Mouse (Mus musculus): ENCODE measurements around the gene Tenm1. TPM values are rescaled to one million over a fixed set of nuclear protein-coding genes. Genes with fewer than 3 reads are reported as not detected.
A peak's percentile ranks its signal among the peaks of the same experiment; 100 is the strongest.

Tenm1 gene
- 3.4 and 3.9 TPM in 2 replicates for polyA plus RNA-seq (2016; fragmentation: Nextera tagmentation; extraction: Ambion mirVana)

- Histone ChIP-seq H3K36me3 (no peaks in the 10 kb centered on the region), H3K4me2 (replicated peaks) (peak within 1 kb of the TSS; percentile 66), H3K4me1 (no peaks in the 10 kb centered on the region), H3K9me3 (no peaks in the 10 kb centered on the region), H3K27me3 (replicated peaks) (peaks cover 11% of the 10 kb centered on the region; the same call in 1 of the 2 replicates), H3K4me3 (peak within 1 kb of the TSS; percentile 34), H3K9ac (no peak within 1 kb of the TSS), H3K27ac (no peak within 1 kb of the TSS)
- ATAC-seq (ENCODE audit: low FRiP score, low read depth) = peak; percentile 45
- 34% methylated on average over 22 of the region's 22 CpGs for WGBS
Observed at GRCm38 (mm10) chrX:43428855-43429263, at the start of gene Tenm1. Tenm1 (minus strand) TSS chrX:43429126.

DNA sequence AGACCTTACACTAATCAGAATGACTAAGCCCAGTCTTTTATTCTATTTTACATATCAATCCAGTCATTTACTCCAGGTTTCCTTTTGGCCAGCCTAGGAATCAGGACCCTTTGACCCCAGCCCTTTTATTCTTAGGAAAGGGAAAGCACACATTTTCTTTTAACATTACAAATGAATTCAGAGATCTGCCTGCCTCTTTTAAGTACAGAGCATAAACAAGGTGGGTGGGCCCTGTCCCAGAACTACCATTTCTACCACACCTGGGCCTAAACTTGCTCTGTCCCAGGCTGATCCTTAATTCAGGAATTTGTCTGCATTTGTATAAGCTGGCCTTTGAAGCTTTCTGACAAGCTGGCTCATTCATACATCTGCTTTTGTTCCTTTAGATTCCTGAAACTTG, 38.4 kb upstream of the Tenm1 start:
- Histone ChIP-seq H3K9ac (no peak overlapping the region), H3K36me3 (no peaks in the 10 kb centered on the region), H3K9me3 (no peaks in the 10 kb centered on the region), H3K4me1 (no peaks in the 10 kb centered on the region), H3K4me2 (replicated peaks) (no peak overlapping the region), H3K27me3 (replicated peaks) (no peaks in the 10 kb centered on the region), H3K27ac (no peak overlapping the region), H3K4me3 (no peak overlapping the region)
- no peak for ATAC-seq (ENCODE audit: low FRiP score, low read depth)

GRCm38 (mm10) chrX:43430581-43430980, 1.7 kb upstream of the Tenm1 start:
- H3K27ac ChIP-seq = no peak overlapping the region

DNA sequence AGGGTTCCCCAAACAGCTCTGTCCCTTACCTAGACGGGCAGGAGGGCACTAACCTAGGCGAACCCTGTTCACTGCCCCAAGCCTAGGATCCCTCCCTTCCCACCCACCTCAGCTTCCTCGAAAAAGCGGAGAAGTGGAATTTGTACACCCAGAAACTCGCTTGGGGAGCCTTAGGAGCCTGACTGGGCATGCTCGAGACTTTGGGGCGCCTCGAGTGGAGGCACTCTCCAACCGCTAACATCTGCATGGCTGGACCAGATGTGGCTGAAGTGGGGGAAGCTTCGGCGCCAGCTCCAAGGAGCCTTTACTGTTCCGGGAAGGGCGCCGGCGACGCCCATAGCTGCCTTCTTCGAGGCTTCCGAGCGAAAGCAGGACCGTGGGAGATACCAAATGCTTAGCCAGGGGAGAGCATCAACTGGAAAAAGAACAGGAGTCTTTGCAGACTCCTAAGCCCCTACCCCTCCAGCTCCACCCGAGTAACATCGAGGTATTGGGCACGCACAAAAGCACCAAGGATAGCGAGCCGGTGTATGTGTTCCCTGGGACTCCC, 1.1 kb upstream of the Tenm1 start:
- Histone ChIP-seq H3K9me3 (no peaks in the 10 kb centered on the region), H3K4me1 (no peaks in the 10 kb centered on the region), H3K36me3 (no peaks in the 10 kb centered on the region), H3K27me3 (replicated peaks) (peaks cover 11% of the 10 kb centered on the region; the same call in 1 of the 2 replicates), H3K4me3 (peak overlapping the region; percentile 34), H3K4me2 (replicated peaks) (peak overlapping the region; percentile 66), H3K27ac (no peak overlapping the region), H3K9ac (no peak overlapping the region)
- WGBS = 22% methylated on average over 25 of the region's 25 CpGs
- peak; percentile 45 for ATAC-seq (ENCODE audit: low FRiP score, low read depth)

More at GRCm38 (mm10) chrX:43430581-43430980, 1.7 kb upstream of the Tenm1 start:
- peak overlapping the region; percentile 66 for H3K4me2 ChIP-seq (replicated peaks)
- peaks cover 11% of the 10 kb centered on the region; the same call in 1 of the 2 replicates for H3K27me3 ChIP-seq (replicated peaks)
- H3K9ac ChIP-seq = no peak overlapping the region
- no peaks in the 10 kb centered on the region for H3K36me3 ChIP-seq
- no peaks in the 10 kb centered on the region for H3K4me1 ChIP-seq
- no peaks in the 10 kb centered on the region for H3K9me3 ChIP-seq
- WGBS = 15% methylated on average over 11 of the region's 11 CpGs
- peak overlapping the region; percentile 34 for H3K4me3 ChIP-seq
- peak; percentile 61 for ATAC-seq (ENCODE audit: low FRiP score, low read depth)

DNA sequence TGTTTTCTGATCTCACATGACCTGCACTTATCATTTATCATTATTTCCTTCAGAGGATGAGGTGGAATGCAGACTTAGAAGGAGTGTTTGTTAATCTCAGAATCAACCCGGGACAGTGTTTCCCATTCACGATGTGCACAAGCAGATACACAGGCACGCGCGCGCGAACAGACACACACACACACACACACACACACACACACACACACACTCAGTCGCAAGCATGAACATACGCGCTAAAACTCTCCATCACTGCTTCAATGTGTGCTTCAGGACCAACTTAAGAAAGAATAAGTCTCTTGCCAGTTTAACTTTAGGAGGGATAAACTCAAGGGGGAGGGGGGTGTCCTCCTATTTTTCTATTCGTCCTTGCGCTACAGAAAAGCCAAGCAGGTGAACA, 411 bp upstream of the Tenm1 start:
- peak overlapping the region; percentile 66 for H3K4me2 ChIP-seq (replicated peaks)
- H3K36me3 ChIP-seq = no peaks in the 10 kb centered on the region
- H3K4me3 ChIP-seq = peak overlapping the region; percentile 33
- H3K9me3 ChIP-seq = no peaks in the 10 kb centered on the region
- no peak overlapping the region for H3K27ac ChIP-seq
- WGBS = 14% methylated on average over 12 of the region's 12 CpGs
- peak; percentile 38 for ATAC-seq (ENCODE audit: low FRiP score, low read depth)
- no peak overlapping the region for H3K9ac ChIP-seq
- peaks cover 11% of the 10 kb centered on the region; the same call in 1 of the 2 replicates for H3K27me3 ChIP-seq (replicated peaks)
- H3K4me1 ChIP-seq = no peaks in the 10 kb centered on the region

- H3K27ac ChIP-seq = no peak overlapping the region
Observed at GRCm38 (mm10) chrX:43427961-43428365, 963 bp downstream of the Tenm1 start.

DNA sequence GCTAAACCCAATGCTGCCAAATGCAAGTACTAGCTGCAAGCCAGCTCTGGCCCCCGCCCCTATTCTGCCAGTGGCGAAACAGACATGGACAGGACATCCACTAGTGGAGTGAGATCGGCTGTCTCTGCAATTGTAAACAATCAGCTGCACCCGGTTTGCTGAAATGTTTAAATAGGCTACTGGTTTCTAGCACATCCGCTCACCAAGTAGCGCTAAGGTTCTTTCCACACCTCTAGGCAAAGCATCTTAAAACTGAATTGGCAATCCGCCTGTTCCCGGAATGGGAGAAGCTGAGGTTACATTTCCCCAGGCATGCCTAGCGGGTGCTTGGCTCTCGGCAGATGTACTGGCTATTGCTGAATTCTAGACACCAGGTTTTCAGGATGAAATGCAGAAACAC, 1.8 kb downstream of the Tenm1 start:
- no peaks in the 10 kb centered on the region for H3K4me1 ChIP-seq
- peak overlapping the region; percentile 13; the same call in 1 of the 2 replicates for H3K4me3 ChIP-seq
- no peak for ATAC-seq (ENCODE audit: low FRiP score, low read depth)
- no peak overlapping the region for H3K9ac ChIP-seq
- no peaks in the 10 kb centered on the region for H3K9me3 ChIP-seq
- no peak overlapping the region for H3K27ac ChIP-seq
- no peaks in the 10 kb centered on the region for H3K36me3 ChIP-seq
- peaks cover 11% of the 10 kb centered on the region; the same call in 1 of the 2 replicates for H3K27me3 ChIP-seq (replicated peaks)
- WGBS = 19% methylated on average over 10 of the region's 10 CpGs
- H3K4me2 ChIP-seq (replicated peaks) = peak overlapping the region; percentile 66

More at GRCm38 (mm10) chrX:43427961-43428365, 963 bp downstream of the Tenm1 start:
- Histone ChIP-seq H3K4me3 (peak overlapping the region; percentile 33), H3K4me2 (replicated peaks) (peak overlapping the region; percentile 66), H3K4me1 (no peaks in the 10 kb centered on the region), H3K27me3 (replicated peaks) (peaks cover 11% of the 10 kb centered on the region; the same call in 1 of the 2 replicates), H3K9me3 (no peaks in the 10 kb centered on the region), H3K9ac (no peak overlapping the region), H3K36me3 (no peaks in the 10 kb centered on the region)
- ATAC-seq (ENCODE audit: low FRiP score, low read depth) = no peak
- WGBS = 16% methylated on average over 12 of the region's 12 CpGs

GRCm38 (mm10) chrX:43397957-43398356, 31.0 kb downstream of the Tenm1 start:
- Histone ChIP-seq H3K36me3 (no peaks in the 10 kb centered on the region), H3K4me2 (replicated peaks) (no peak overlapping the region), H3K9me3 (no peaks in the 10 kb centered on the region), H3K27me3 (replicated peaks) (no peaks in the 10 kb centered on the region), H3K9ac (no peak overlapping the region), H3K4me3 (no peak overlapping the region), H3K27ac (no peak overlapping the region), H3K4me1 (no peaks in the 10 kb centered on the region)
- 82% methylated on average over 3 of the region's 3 CpGs for WGBS
- no peak for ATAC-seq (ENCODE audit: low FRiP score, low read depth)

DNA sequence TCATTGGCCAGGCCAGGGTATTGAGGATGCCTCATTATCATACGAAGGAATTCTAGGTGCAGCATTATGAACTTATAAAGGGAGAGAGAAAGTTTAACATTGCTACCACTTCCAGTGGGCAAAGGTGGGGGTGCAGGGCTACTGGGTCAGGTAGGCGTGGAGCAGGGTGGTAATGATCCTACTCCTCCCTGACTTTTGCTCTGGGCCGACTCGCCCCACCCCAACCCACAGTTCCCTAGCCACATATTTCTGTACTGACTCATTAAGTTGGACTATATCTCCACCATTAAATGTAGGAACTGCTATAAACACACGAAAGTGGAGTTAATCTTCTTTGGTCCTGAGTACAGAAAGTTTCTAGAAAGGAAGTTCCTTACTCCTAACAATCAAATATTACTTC, 40.8 kb downstream of the Tenm1 start:
- ATAC-seq (ENCODE audit: low FRiP score, low read depth) = no peak
- Histone ChIP-seq H3K9me3 (no peaks in the 10 kb centered on the region), H3K4me3 (no peak overlapping the region), H3K4me1 (no peaks in the 10 kb centered on the region), H3K9ac (no peak overlapping the region), H3K27ac (no peak overlapping the region), H3K36me3 (no peaks in the 10 kb centered on the region), H3K4me2 (replicated peaks) (no peak overlapping the region), H3K27me3 (replicated peaks) (no peaks in the 10 kb centered on the region)
- WGBS = 83% methylated on average over 5 of the region's 5 CpGs

- Histone ChIP-seq H3K4me2 (replicated peaks) (no peak overlapping the region), H3K36me3 (no peaks in the 10 kb centered on the region), H3K27me3 (replicated peaks) (no peaks in the 10 kb centered on the region), H3K4me1 (no peaks in the 10 kb centered on the region), H3K9ac (no peak overlapping the region), H3K27ac (no peak overlapping the region), H3K9me3 (no peaks in the 10 kb centered on the region), H3K4me3 (no peak overlapping the region)
- 50% methylated on average over 1 of the region's 1 CpGs for WGBS
- no peak for ATAC-seq (ENCODE audit: low FRiP score, low read depth)
Observed at GRCm38 (mm10) chrX:43372526-43372925, 56.4 kb downstream of the Tenm1 start.

GRCm38 (mm10) chrX:43319351-43319750, 109.6 kb downstream of the Tenm1 start:
- Histone ChIP-seq H3K27me3 (replicated peaks) (no peaks in the 10 kb centered on the region), H3K36me3 (no peaks in the 10 kb centered on the region), H3K9ac (no peak overlapping the region), H3K4me2 (replicated peaks) (no peak overlapping the region), H3K9me3 (no peaks in the 10 kb centered on the region), H3K4me1 (no peaks in the 10 kb centered on the region), H3K4me3 (no peak overlapping the region), H3K27ac (no peak overlapping the region)
- no peak for ATAC-seq (ENCODE audit: low FRiP score, low read depth)
- WGBS = 82% methylated on average over 1 of the region's 1 CpGs

DNA sequence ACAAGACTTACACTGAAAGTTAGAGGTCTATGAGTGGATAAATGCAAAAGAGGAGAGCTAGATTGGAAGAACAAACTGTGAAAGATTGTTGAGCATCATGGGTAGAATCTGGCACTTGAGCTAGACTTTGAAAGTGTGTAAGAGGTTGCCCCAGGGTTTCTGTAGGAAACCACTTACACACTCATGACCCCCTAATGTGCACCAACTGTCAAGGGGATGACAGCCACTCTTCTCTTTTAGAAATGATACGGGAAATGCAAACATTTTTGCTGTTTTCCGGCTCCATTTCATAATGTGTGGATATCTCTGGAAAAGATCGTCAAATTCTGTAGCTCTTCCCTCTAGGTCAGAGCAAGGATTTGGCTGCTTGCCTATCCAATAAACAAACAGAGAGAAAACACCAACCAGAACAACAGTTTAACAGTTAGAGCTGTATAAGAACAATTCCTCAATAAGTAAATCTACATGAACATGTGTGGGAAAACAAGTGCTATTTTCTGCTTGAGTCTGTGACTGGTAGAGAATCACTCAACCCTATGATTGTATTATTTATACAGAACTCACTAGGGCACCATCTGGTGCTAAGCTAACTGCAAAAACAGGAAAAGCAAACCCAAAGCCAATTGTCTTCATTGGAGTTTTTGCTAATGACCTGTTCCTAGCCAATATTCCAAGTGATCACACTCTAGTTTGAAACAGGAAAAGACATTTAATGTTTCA, 111.0 kb downstream of the Tenm1 start:
- no peak overlapping the region for H3K4me3 ChIP-seq
- no peak overlapping the region for H3K9ac ChIP-seq
- no peak overlapping the region for H3K27ac ChIP-seq
- H3K27me3 ChIP-seq (replicated peaks) = no peaks in the 10 kb centered on the region
- no peaks in the 10 kb centered on the region for H3K4me1 ChIP-seq
- H3K4me2 ChIP-seq (replicated peaks) = no peak overlapping the region
- H3K36me3 ChIP-seq = no peaks in the 10 kb centered on the region
- H3K9me3 ChIP-seq = no peaks in the 10 kb centered on the region
- 85% methylated on average over 3 of the region's 3 CpGs for WGBS
- ATAC-seq (ENCODE audit: low FRiP score, low read depth) = no peak
